Mouse (Mus musculus) limb, embryonic 14.5 days (tissue): ENCODE results near the gene Abcb1a. TPM values are rescaled to one million over a fixed set of nuclear protein-coding genes. Genes with fewer than 3 reads are reported as not detected.

Experiments used
- ATAC-seq: fragments of 200-750 bp; cut with Nextera tagmentation; 2 replicates; pipeline ENCODE4 v1.8.0; 2017; ENCODE audit warnings: low read depth, moderate number of reproducible peaks, moderate TSS enrichment; ENCODE audit not compliant: low FRiP score
- DNase-seq: peaks from one replicate; pipeline ENCODE4 v3.0.0-alpha.2; 2015; ENCODE audit warnings: low spot score
- H3K27ac ChIP-seq: fragments of 300-500 bp; sonication (generic); replicated peaks from 2 replicates; pipeline ENCODE4 v1.5.1; 2014; ENCODE audit warnings: low read depth, mild to moderate bottlenecking, low read length, moderate library complexity, mixed read lengths
- H3K27me3 ChIP-seq: fragments of 300-500 bp; sonication (generic); 2 replicates; pipeline ENCODE4 v1.6.1; 2014; ENCODE audit warnings: low read length, mixed read lengths; ENCODE audit not compliant: control insufficient read depth, insufficient read depth
- H3K36me3 ChIP-seq: fragments of 300-500 bp; sonication (generic); 2 replicates; pipeline ENCODE4 v1.6.1; 2014; ENCODE audit warnings: mild to moderate bottlenecking, low read length, moderate library complexity, mixed read lengths; ENCODE audit not compliant: control insufficient read depth, insufficient read depth
- H3K4me1 ChIP-seq: fragments of 300-500 bp; sonication (generic); 2 replicates; pipeline ENCODE4 v1.6.1; 2014; ENCODE audit warnings: antibody characterized with exemption, low read length, mixed read lengths; ENCODE audit not compliant: control insufficient read depth, insufficient read depth
- H3K4me2 ChIP-seq: fragments of 300-500 bp; sonication (generic); replicated peaks from 2 replicates; pipeline ENCODE4 v1.6.1; 2014; ENCODE audit warnings: low read depth, mild to moderate bottlenecking, low read length, moderate library complexity; ENCODE audit not compliant: severe bottlenecking
- H3K4me3 ChIP-seq: fragments of 300-500 bp; sonication (generic); replicated peaks from 2 replicates; pipeline ENCODE4 v1.5.1; 2014; ENCODE audit warnings: low read length
- H3K9ac ChIP-seq: fragments of 300-500 bp; sonication (generic); 2 replicates; pipeline ENCODE4 v1.6.1; 2014; ENCODE audit warnings: mild to moderate bottlenecking, low read depth, low read length, moderate library complexity; ENCODE audit not compliant: severe bottlenecking
- H3K9me3 ChIP-seq: fragments of 300-500 bp; sonication (generic); 2 replicates; pipeline ENCODE4 v1.6.1; 2016; ENCODE audit warnings: low read length; ENCODE audit not compliant: control insufficient read depth
- POLR2A ChIP-seq: fragments of 200-500 bp; IDR thresholded peaks from 2 replicates; pipeline ENCODE4 v1.8.0; 2012; ENCODE audit warnings: inconsistent platforms, mild to moderate bottlenecking, moderate library complexity, borderline replicate concordance; ENCODE audit not compliant: insufficient read depth, insufficient read length; ENCODE audit errors: extremely low read depth
- WGBS: fragments of 180-500 bp; shearing (Covaris S2); extraction: QIAGEN DNeasy Blood & Tissue Kit; methylation state at CpG from one replicate; pipeline ENCODE4 v1.1.7; 2014; 5-methylcytosine and 5-hydroxymethylcytosine counted together
- polyA plus RNA-seq, 2 experiments: library from polyadenylated mRNA; depleted of rRNA in 1 of 2; stranded (reverse) in 1 of 2; unstranded in 1 of 2; fragments of >200 nt; fragmentation: Nextera tagmentation in 1 of 2; extraction: Ambion mirVana in 1 of 2; gene quantifications; 2 replicates each; pipeline versions ENCODE4 v1.2.1 to v1.2.3; 2012 to 2014

The Abcb1a gene
- polyA plus RNA-seq, 2 experiments: 0.53 to 0.58 TPM

DNA sequence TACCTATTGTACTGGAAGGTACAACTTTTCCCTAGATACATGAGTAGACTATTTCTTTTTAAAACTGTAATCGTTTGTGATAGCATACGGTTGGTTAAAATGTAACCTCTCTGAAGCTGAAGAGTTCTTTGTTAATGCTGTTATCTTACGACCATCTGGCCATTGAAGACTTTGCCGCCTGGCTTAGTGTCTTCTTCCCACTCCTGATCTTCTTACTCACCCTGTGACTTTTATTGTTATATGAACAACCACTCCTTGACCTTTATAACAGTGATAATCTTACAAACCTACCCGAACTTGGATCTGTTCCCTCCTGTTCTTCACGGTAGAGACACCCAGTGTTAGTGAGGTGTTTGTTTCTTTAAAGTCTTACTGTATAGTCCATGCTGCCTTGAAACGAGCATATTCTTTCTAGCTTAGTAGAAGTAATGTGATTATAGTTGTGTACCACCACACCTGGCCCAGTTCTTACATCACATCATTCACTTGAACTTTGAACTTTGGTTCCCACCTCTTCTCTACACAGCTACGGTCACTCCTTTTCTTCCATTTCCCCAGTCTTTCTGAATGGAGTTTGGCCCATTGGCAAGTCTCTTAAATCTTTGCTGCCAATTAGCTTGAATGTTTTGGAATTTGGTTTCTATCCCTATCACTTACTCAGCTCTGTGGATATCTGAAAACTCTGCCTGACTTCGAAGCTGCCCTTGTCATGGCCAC lies 8.0 kb downstream of the Abcb1a start:
- H3K36me3 ChIP-seq: no peaks in the 10 kb centered on the region
- H3K4me2 ChIP-seq: no peak overlapping the region
- no peak for TF ChIP-seq POLR2A
- no peak overlapping the region for H3K27ac ChIP-seq
- no peaks in the 10 kb centered on the region for H3K9me3 ChIP-seq
- DNase-seq: no peak
- no peaks in the 10 kb centered on the region for H3K4me1 ChIP-seq
- 74% methylated on average over 9 of the region's 9 CpGs for WGBS
- ATAC-seq: no peak
- H3K27me3 ChIP-seq: no peaks in the 10 kb centered on the region
- no peak overlapping the region for H3K9ac ChIP-seq
- no peak overlapping the region for H3K4me3 ChIP-seq

DNA sequence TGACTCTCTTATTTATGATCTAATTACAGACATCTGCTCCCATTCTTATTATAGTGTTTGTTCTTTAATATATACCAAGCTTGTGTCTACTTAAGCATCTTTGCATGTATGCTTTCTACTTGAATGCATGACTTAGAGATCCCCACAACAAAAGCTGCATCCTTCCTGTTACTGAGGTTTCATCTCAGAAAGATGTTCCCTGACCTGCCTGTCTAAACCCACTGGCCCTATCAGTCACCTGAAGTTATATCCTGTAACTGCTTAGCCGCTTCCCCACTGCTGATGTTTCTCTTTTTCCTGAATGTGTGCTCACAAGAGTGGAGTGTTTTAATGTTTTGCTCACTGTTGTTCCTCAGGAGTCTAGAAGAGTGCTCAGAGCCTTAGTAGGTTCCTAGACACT lies 9.7 kb downstream of the Abcb1a start:
- no peaks in the 10 kb centered on the region for H3K27me3 ChIP-seq
- no peaks in the 10 kb centered on the region for H3K4me1 ChIP-seq
- DNase-seq (no peak), ATAC-seq (no peak)
- no peaks in the 10 kb centered on the region for H3K9me3 ChIP-seq
- no peak overlapping the region for H3K9ac ChIP-seq
- H3K4me2 ChIP-seq: no peak overlapping the region
- H3K36me3 ChIP-seq: no peaks in the 10 kb centered on the region
- no peak for TF ChIP-seq POLR2A
- H3K27ac ChIP-seq: no peak overlapping the region
- no peak overlapping the region for H3K4me3 ChIP-seq
- WGBS: 94% methylated on average over 1 of the region's 1 CpGs

DNA sequence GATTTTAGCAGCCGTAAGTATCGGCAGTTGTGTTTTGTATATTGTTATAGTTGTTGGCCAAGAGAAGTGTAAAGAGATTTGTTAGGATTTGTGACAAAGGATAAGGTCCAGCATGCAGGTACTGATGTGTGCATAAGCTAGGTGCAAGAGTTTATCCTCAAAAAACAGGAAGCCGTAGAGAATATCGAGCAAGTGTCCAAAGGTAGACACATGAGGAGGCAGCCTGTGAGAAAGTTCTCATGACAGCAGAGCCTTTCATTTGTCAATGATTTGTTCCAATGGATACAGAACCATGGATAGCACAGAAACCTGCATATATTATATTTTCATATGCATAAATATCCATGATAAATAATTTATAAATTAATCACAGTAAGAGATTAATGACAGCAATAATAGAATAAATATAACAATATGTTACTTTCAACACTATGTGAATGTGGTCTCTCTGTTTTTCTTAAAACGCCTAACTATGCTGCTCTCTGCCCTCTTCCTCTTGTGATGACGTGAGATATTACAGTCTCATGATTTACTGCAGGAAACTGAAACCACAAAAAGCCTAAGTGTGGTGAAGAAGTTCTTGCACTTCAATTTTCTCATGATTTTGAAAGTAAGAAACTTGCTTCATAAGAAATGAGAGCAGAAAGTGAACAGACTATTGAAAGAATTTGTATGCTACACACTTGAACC lies 15.5 kb downstream of the Abcb1a start:
- WGBS: 85% methylated on average over 6 of the region's 6 CpGs
- ATAC-seq (no peak), DNase-seq (no peak)
- H3K4me2 ChIP-seq: no peak overlapping the region
- no peaks in the 10 kb centered on the region for H3K36me3 ChIP-seq
- no peaks in the 10 kb centered on the region for H3K27me3 ChIP-seq
- no peaks in the 10 kb centered on the region for H3K4me1 ChIP-seq
- no peak overlapping the region for H3K27ac ChIP-seq
- no peak overlapping the region for H3K4me3 ChIP-seq
- no peaks in the 10 kb centered on the region for H3K9me3 ChIP-seq
- TF ChIP-seq POLR2A: no peak
- no peak overlapping the region for H3K9ac ChIP-seq

DNA sequence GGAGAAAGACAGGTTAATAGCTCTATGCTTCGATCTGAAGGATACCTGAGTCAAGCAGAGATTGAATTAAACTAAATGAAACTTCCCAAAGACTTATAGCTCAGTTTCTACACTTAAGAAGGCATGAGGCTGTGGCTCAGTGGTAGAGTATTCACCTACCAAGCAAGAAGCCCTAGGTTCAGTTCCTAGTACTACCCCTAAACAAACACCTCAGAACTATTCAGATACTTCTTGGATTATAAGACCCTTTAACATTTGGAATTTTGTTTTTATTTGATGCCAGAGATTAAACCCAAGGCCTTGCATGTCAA lies 16.0 kb downstream of the Abcb1a start:
- H3K27ac ChIP-seq: no peak overlapping the region
- DNase-seq: no peak
- no peak overlapping the region for H3K9ac ChIP-seq
- no peaks in the 10 kb centered on the region for H3K9me3 ChIP-seq
- H3K27me3 ChIP-seq: no peaks in the 10 kb centered on the region
- no peaks in the 10 kb centered on the region for H3K4me1 ChIP-seq
- H3K36me3 ChIP-seq: no peaks in the 10 kb centered on the region
- ATAC-seq: no peak
- WGBS: 72% methylated on average over 1 of the region's 1 CpGs
- no peak overlapping the region for H3K4me2 ChIP-seq
- H3K4me3 ChIP-seq: no peak overlapping the region
- no peak for TF ChIP-seq POLR2A

DNA sequence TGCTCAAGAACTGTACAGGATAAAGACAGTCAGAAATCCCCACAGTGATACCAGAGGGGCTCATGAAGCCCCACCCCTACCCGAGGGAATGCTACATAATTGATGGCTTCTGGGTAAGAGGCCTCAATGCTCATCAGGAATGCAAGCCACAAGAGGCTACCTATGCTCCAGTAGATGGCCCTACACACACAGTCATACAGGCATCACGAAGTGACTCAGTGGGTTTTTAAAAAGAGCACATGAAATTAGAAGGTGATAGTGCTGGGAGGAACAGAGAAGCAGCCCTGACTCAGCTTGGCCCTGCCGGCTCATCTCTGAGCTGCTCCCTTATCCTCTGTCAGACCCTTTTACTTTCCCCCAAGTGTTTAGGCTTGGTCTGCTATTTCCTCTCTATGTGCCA lies 21.3 kb downstream of the Abcb1a start:
- H3K36me3 ChIP-seq: no peaks in the 10 kb centered on the region
- H3K4me2 ChIP-seq: no peak overlapping the region
- no peak overlapping the region for H3K4me3 ChIP-seq
- no peak overlapping the region for H3K27ac ChIP-seq
- TF ChIP-seq POLR2A: no peak
- H3K9ac ChIP-seq: no peak overlapping the region
- H3K9me3 ChIP-seq: no peaks in the 10 kb centered on the region
- WGBS: 66% methylated on average over 3 of the region's 3 CpGs
- no peak for ATAC-seq
- no peaks in the 10 kb centered on the region for H3K4me1 ChIP-seq
- no peaks in the 10 kb centered on the region for H3K27me3 ChIP-seq
- no peak for DNase-seq
